Mouse (Mus musculus) spleen, adult 2 months (tissue): Measurements from ENCODE around the gene Mtmr11. TPM values are rescaled to one million over a fixed set of nuclear protein-coding genes. Genes with fewer than 3 reads are reported as not detected.

Source experiments
- DNase-seq, 2 experiments: peaks; one replicate each; pipeline versions ENCODE4 v3.0.0 to v3.0.0-alpha.2; 2012 to 2021; ENCODE audit warnings: low spot score in 2 of 2, low read depth in 1 of 2
- H3K27ac ChIP-seq: fragments of 200-500 bp; 2 replicates; pipeline ENCODE4 v1.5.1; 2012; ENCODE audit warnings: low read length, inconsistent platforms; ENCODE audit not compliant: insufficient read depth
- H3K27me3 ChIP-seq: fragments of 200-500 bp; 2 replicates; pipeline ENCODE4 v1.6.1; 2012; ENCODE audit warnings: mild to moderate bottlenecking, moderate library complexity, low read length, inconsistent platforms; ENCODE audit not compliant: control insufficient read depth, insufficient read depth
- H3K36me3 ChIP-seq: fragments of 200-500 bp; 2 replicates; pipeline ENCODE4 v1.6.1; 2012; ENCODE audit warnings: mild to moderate bottlenecking, low read length, inconsistent platforms; ENCODE audit not compliant: control insufficient read depth, insufficient read depth
- H3K4me1 ChIP-seq: fragments of 200-500 bp; 2 replicates; pipeline ENCODE4 v1.6.1; 2011; ENCODE audit warnings: inconsistent platforms; ENCODE audit not compliant: control insufficient read depth, insufficient read depth, insufficient read length
- H3K4me3 ChIP-seq: fragments of 200-500 bp; 2 replicates; pipeline ENCODE4 v1.5.1; 2011; ENCODE audit warnings: mild to moderate bottlenecking, inconsistent platforms; ENCODE audit not compliant: insufficient read depth, insufficient read length; ENCODE audit errors: extremely low read depth
- CTCF ChIP-seq: fragments of 200-500 bp; IDR thresholded peaks from 2 replicates; pipeline ENCODE4 v1.5.1; 2011; ENCODE audit warnings: mild to moderate bottlenecking, inconsistent platforms; ENCODE audit not compliant: insufficient read depth, insufficient read length, insufficient replicate concordance; ENCODE audit errors: extremely low read depth
- POLR2A ChIP-seq: fragments of 200-500 bp; IDR thresholded peaks from 2 replicates; pipeline ENCODE4 v1.6.1; 2011; ENCODE audit warnings: low read depth, low read length, inconsistent platforms
- WGBS: fragments of 180-500 bp; shearing (Covaris S2); methylation state at CpG from one replicate; pipeline ENCODE4 v1.1.7; 2018; 5-methylcytosine and 5-hydroxymethylcytosine counted together
- polyA plus RNA-seq: library from polyadenylated mRNA; depleted of rRNA; stranded (reverse); fragments of >200 nt; gene quantifications from 2 replicates; pipeline ENCODE4 v1.2.3, GENCODE M21; 2012

Mtmr11 gene
- polyA plus RNA-seq, 1 experiment = 2.7 TPM

DNA sequence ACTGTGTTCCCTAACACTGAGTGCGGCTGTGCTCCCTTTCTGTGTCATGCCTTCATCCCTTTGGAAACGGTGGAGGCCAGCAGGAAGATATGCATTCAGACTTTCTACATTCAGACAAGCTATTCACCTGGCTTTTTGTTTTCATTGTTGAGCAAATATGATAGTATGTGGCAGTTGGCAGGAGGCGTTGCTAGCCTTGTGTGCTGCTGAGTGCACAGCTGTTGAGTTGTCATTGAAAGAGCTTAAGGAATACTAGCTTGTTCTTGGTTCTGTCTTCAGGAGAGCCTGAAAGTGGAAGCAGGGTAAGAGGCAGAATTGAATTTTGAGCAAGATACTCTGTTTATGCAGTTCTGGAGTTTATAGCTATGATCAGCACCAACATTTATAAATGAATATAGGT lies 29.3 kb upstream of the Mtmr11 start:
- Histone ChIP-seq H3K4me1 (no peaks in the 10 kb centered on the region), H3K36me3 (peaks cover 5% of the 10 kb centered on the region; the same call in 1 of the 2 replicates), H3K4me3 (no peak overlapping the region), H3K27ac (no peak overlapping the region), H3K27me3 (no peaks in the 10 kb centered on the region)
- DNase-seq = no peak
- WGBS = 91% methylated on average over 3 of the region's 3 CpGs
- TF ChIP-seq CTCF (no peak), POLR2A (no peak)

- H3K4me3 ChIP-seq = no peak overlapping the region
- no peaks in the 10 kb centered on the region for H3K4me1 ChIP-seq
- TF ChIP-seq CTCF (no peak), POLR2A (no peak)
- WGBS = 95% methylated on average over 11 of the region's 11 CpGs
- DNase-seq = no peak
- H3K27me3 ChIP-seq = no peaks in the 10 kb centered on the region
- H3K36me3 ChIP-seq = peaks cover 5% of the 10 kb centered on the region; the same call in 1 of the 2 replicates
- H3K27ac ChIP-seq = no peak overlapping the region
These were observed 28.4 kb upstream of the Mtmr11 start for GRCm38 (mm10) chr3:96133327-96133905.

- no peak for DNase-seq
- Histone ChIP-seq H3K4me1 (no peaks in the 10 kb centered on the region), H3K36me3 (peaks cover 10% of the 10 kb centered on the region), H3K4me3 (no peak overlapping the region), H3K27ac (no peak overlapping the region), H3K27me3 (no peaks in the 10 kb centered on the region)
- 90% methylated on average over 3 of the region's 3 CpGs for WGBS
- TF ChIP-seq CTCF (no peak), POLR2A (no peak)
These were observed 26.8 kb upstream of the Mtmr11 start for GRCm38 (mm10) chr3:96135011-96135410.

- H3K27ac ChIP-seq = no peak overlapping the region
- H3K36me3 ChIP-seq = peaks cover 19% of the 10 kb centered on the region
- 6% methylated on average over 5 of the region's 5 CpGs for WGBS
- peak; percentile 52 to 55 for DNase-seq
- H3K27me3 ChIP-seq = no peaks in the 10 kb centered on the region
- H3K4me1 ChIP-seq = peaks cover 3% of the 10 kb centered on the region; the same call in 1 of the 2 replicates
- TF ChIP-seq POLR2A (no peak), CTCF (no peak)
- no peak overlapping the region for H3K4me3 ChIP-seq
These were observed 13.9 kb upstream of the Mtmr11 start for GRCm38 (mm10) chr3:96147950-96148349.

DNA sequence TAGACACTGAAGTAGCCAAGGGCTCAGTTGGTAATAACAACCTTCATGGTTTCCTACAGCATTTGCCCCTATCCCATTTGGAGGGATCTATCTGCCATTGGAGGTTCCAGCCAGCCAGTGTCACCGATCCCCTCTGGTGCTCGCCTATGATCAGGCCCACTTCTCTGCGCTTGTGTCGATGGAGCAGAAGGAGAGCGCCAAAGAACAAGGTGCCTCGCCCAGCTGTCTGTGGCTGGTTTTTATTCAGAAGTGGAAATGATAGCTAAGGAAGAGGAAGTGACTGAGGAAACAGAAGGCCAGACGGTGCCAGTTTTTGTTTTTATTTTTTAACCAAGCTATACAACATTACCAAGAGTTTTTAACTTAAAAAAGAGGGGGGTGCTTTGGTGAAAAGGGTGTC lies 10.0 kb upstream of the Mtmr11 start:
- no peak overlapping the region for H3K4me3 ChIP-seq
- H3K27me3 ChIP-seq = no peaks in the 10 kb centered on the region
- peaks cover 36% of the 10 kb centered on the region for H3K36me3 ChIP-seq
- DNase-seq = no peak
- no peak overlapping the region for H3K27ac ChIP-seq
- peaks cover 3% of the 10 kb centered on the region; the same call in 1 of the 2 replicates for H3K4me1 ChIP-seq
- 50% methylated on average over 7 of the region's 7 CpGs for WGBS
- TF ChIP-seq CTCF (no peak), POLR2A (no peak)

- peaks cover 3% of the 10 kb centered on the region; the same call in 1 of the 2 replicates for H3K4me1 ChIP-seq
- H3K27ac ChIP-seq = no peak overlapping the region
- no peak overlapping the region for H3K4me3 ChIP-seq
- no peaks in the 10 kb centered on the region for H3K27me3 ChIP-seq
- TF ChIP-seq CTCF = no peak
- no peak for DNase-seq
- H3K36me3 ChIP-seq = peaks cover 35% of the 10 kb centered on the region
- 95% methylated on average over 5 of the region's 5 CpGs for WGBS
These were observed 9.2 kb upstream of the Mtmr11 start for GRCm38 (mm10) chr3:96152611-96153010.

GRCm38 (mm10) chr3:96155501-96155900 lies 6.3 kb upstream of the Mtmr11 start:
- no peak for TF ChIP-seq CTCF
- no peak for TF ChIP-seq POLR2A
- Histone ChIP-seq H3K4me3 (no peak overlapping the region), H3K27ac (no peak overlapping the region), H3K36me3 (peaks cover 35% of the 10 kb centered on the region), H3K4me1 (peaks cover 3% of the 10 kb centered on the region; the same call in 1 of the 2 replicates), H3K27me3 (0 out of 2 replicates have a peak, but pooled peaks cover 2% of the 10 kb centered on the region)
- WGBS = 89% methylated on average over 8 of the region's 8 CpGs
- no peak for DNase-seq
